Mouse (Mus musculus) hematopoietic multipotent progenitor cell, adult 10-12 weeks (in vitro differentiated cells): ENCODE data around the gene Fam229b. TPM values are rescaled to one million over a fixed set of nuclear protein-coding genes. Genes with fewer than 3 reads are reported as not detected.

Experiments
- polyA plus RNA-seq: library from polyadenylated mRNA; stranded (reverse); fragments of >175 nt; gene quantifications from 2 replicates; pipeline ENCODE4 v1.2.3, GENCODE M21; 2012; ENCODE audit warnings: low replicate concordance

Gene Fam229b
- polyA plus RNA-seq: not detected in 2 replicates

GRCm38 (mm10) chr10:39133462-39134310 is at the start of gene Fam229b, which contains the start of gene Tube1:
TSS of gene Fam229b (minus strand) at chr10:39133914.
TSS of gene Tube1 (plus strand) at chr10:39133976.

GRCm38 (mm10) chr10:39163694-39164093 is 30.0 kb upstream of the Fam229b start, which contains the start of gene Ccn6:
TSS of gene Ccn6 (minus strand) at chr10:39163794.

Other genes with a start within 250 kb of the Fam229b start
- 0.12 TPM in 1 of 2 replicates, not detected in the other for gene Lama4, start 168.4 kb downstream of the Fam229b start, polyA plus RNA-seq
- 1.5 and 1.6 TPM in 2 replicates for gene Tube1, start 62 bp upstream of the Fam229b start, polyA plus RNA-seq
- not detected in 2 replicates for gene Ccn6, start 29.9 kb upstream of the Fam229b start, polyA plus RNA-seq
- gene Fyn, start 234.9 kb upstream of the Fam229b start, polyA plus RNA-seq: 94.1 and 113 TPM in 2 replicates